Mouse (Mus musculus): Measurements from ENCODE around the gene Krtap15.

GRCm38 (mm10) chr16:88774106-88774505, 45.9 kb upstream of the Krtap15 start, which contains the start of gene 2310057N15Rik:
- TF ChIP-seq MAX (IDR thresholded peaks at IDR 0.05; ENCODE audit: low read depth) (no peak), POLR2A (IDR thresholded peaks at IDR 0.05; ENCODE audit: insufficient read length, low read depth) (no peak), POLR2AphosphoS2 (IDR thresholded peaks at IDR 0.05; ENCODE audit: insufficient read length, low read depth) (no peak)
